Mouse (Mus musculus): ENCODE measurements around the gene Shcbp1l. TPM values are rescaled to one million over a fixed set of nuclear protein-coding genes. Genes with fewer than 3 reads are reported as not detected.

Gene Shcbp1l
- polyA plus RNA-seq, 1 experiment from 2014 or later: 0.13 TPM

DNA sequence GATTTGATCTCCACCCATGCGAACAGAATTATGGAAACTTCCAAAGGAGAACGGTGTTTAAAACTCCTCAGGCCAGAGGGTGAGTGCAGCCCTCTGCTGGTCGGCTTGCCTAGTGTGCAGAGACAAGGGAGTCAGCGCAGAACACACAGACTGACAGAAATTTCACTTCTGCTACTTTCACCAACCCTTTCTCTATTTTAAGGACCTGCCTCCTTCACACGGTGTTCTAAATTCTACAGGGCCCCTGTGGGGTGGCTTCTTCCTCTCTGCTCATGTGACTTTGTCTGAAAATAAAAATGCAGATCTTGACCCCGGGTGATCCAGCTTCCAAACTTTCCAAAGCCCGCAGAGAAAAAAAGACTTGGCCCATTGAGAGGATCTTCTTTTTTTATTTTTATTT is 64.2 kb downstream of the Shcbp1l start:
- ATAC-seq (no peak), DNase-seq (ENCODE audit: low read depth, low spot score) (no peak)
- no peak for TF ChIP-seq CTCF (IDR thresholded peaks at IDR 0.05)
- CTCF ChIA-PET: no interaction called here
- POLR2A ChIA-PET: no interaction called here
- in situ Hi-C loops (cut with MboI; ENCODE audit: low pct_unique_long_range_greater_than_20kb): no loop called here
- no peaks in the 10 kb centered on the region for H3K27me3 ChIP-seq

DNA sequence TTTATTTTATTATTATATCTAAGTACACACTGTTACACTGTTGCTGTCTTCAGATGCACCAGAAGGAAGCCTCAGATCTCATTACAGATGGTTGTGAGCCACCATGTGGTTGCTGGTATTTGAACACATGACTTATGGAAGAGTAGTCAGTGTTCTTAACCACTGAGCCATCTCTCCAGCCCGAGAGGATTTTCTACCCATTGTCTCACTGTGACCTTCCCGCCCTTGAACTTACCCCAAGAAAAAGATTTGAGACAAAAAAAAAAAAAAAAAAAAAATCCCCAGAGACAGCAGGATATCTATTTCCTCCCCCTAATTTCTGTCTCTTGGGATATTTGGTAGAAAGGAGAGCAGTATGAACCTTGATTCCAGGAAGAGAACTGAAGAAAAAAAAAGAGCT is 64.6 kb downstream of the Shcbp1l start:
- ATAC-seq: no peak
- POLR2A ChIA-PET: interaction anchor here (0.7 kb wide), 1 partner anchor 98 kb away, joined by 6 read pairs; no protein-coding TSS in a partner anchor
- in situ Hi-C loops (cut with MboI; ENCODE audit: low pct_unique_long_range_greater_than_20kb): no loop called here
- CTCF ChIA-PET: no interaction called here
- no peak for DNase-seq (ENCODE audit: low read depth, low spot score)
- no peak for TF ChIP-seq CTCF (IDR thresholded peaks at IDR 0.05)
- H3K27me3 ChIP-seq: no peaks in the 10 kb centered on the region

GRCm38 (mm10) chr1:153489963-153490362 is 65.0 kb downstream of the Shcbp1l start:
- POLR2A ChIA-PET: interaction anchor here (0.7 kb wide), 1 partner anchor 98 kb away, joined by 6 read pairs; no protein-coding TSS in a partner anchor
- in situ Hi-C loops (cut with MboI; ENCODE audit: low pct_unique_long_range_greater_than_20kb): no loop called here
- CTCF ChIA-PET: no interaction called here
- no peaks in the 10 kb centered on the region for H3K27me3 ChIP-seq
- ATAC-seq (no peak), DNase-seq (ENCODE audit: low read depth, low spot score) (no peak)
- TF ChIP-seq CTCF (IDR thresholded peaks at IDR 0.05): no peak

GRCm38 (mm10) chr1:153491345-153491744 is 66.4 kb downstream of the Shcbp1l start:
- CTCF ChIA-PET: no interaction called here
- in situ Hi-C loops (cut with MboI; ENCODE audit: low pct_unique_long_range_greater_than_20kb): no loop called here
- ATAC-seq (no peak), DNase-seq (ENCODE audit: low read depth, low spot score) (no peak)
- POLR2A ChIA-PET: no interaction called here
- no peak for TF ChIP-seq CTCF (IDR thresholded peaks at IDR 0.05)
- no peaks in the 10 kb centered on the region for H3K27me3 ChIP-seq

- DNase-seq (ENCODE audit: low read depth, low spot score): no peak
- POLR2A ChIA-PET: no interaction called here
- H3K27me3 ChIP-seq: no peaks in the 10 kb centered on the region
- no peak for TF ChIP-seq CTCF (IDR thresholded peaks at IDR 0.05)
- ATAC-seq: no peak
- in situ Hi-C loops (cut with MboI; ENCODE audit: low pct_unique_long_range_greater_than_20kb): no loop called here
- CTCF ChIA-PET: no interaction called here
Measured at GRCm38 (mm10) chr1:153491822-153492221, 66.9 kb downstream of the Shcbp1l start.

DNA sequence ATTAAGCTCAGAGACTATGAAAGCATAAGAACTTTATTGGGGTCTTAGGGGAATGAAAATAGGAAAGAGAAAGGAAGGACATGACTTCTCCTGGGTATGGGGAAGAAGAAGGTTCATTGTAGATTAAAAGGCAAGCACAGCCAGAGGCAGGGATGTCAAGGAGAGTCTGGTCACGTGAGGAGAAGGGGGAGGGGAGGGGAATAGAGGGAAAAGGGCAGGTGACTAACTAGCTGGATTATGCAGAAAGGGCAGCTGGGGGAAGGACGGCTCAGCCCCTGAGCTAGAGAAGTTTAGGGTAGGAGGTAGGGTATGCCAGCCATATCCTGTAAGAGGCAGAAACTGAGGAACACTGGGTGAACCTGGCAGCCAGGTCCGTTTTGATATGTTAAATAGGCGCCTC is 68.4 kb downstream of the Shcbp1l start:
- CTCF ChIA-PET: no interaction called here
- DNase-seq (ENCODE audit: low read depth, low spot score) (no peak), ATAC-seq (no peak)
- no peak for TF ChIP-seq CTCF (IDR thresholded peaks at IDR 0.05)
- in situ Hi-C loops (cut with MboI; ENCODE audit: low pct_unique_long_range_greater_than_20kb): no loop called here
- H3K27me3 ChIP-seq: no peaks in the 10 kb centered on the region
- POLR2A ChIA-PET: no interaction called here

GRCm38 (mm10) chr1:153493931-153494330 is 69.0 kb downstream of the Shcbp1l start:
- ChIA-PET POLR2A (no interaction called here), CTCF (no interaction called here)
- H3K27me3 ChIP-seq: no peaks in the 10 kb centered on the region
- in situ Hi-C loops (cut with MboI; ENCODE audit: low pct_unique_long_range_greater_than_20kb): no loop called here
- DNase-seq (ENCODE audit: low read depth, low spot score): no peak
- no peak for TF ChIP-seq CTCF (IDR thresholded peaks at IDR 0.05)
- no peak for ATAC-seq

GRCm38 (mm10) chr1:153496030-153496429 is 71.1 kb downstream of the Shcbp1l start:
- in situ Hi-C loops (cut with MboI; ENCODE audit: low pct_unique_long_range_greater_than_20kb): no loop called here

DNA sequence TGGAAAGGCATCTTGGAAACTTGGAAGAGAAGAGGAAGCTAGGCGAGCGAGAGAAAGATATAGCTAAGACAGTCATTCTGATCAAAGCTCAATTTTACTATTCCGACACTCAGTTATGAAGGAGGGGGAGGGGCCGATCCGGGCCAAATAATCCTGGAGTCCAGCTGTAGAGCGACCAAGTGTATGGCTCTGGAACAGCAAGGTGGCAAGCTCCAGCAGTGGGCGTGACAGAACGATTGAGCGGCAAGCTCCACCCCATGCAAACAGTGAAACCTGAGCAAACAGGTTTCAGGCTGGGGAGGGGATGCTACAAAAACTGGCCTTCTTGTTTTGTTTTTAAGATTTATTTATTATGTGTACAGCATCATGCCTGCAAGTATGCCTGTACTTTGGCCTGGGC is 75.1 kb downstream of the Shcbp1l start:
- CTCF ChIA-PET: no interaction called here
- no peaks in the 10 kb centered on the region for H3K27me3 ChIP-seq
- ATAC-seq (no peak), DNase-seq (ENCODE audit: low read depth, low spot score) (no peak)
- TF ChIP-seq CTCF (IDR thresholded peaks at IDR 0.05): no peak
- in situ Hi-C loops (cut with MboI; ENCODE audit: low pct_unique_long_range_greater_than_20kb): loop anchor here (5.0 to 25.0 kb wide), 2 partner anchors 42 to 1587 kb away; partner anchors contain the start of gene Ier5
- POLR2A ChIA-PET: no interaction called here

More at GRCm38 (mm10) chr1:153496030-153496429, 71.1 kb downstream of the Shcbp1l start:
- TF ChIP-seq CTCF (IDR thresholded peaks at IDR 0.05): no peak
- POLR2A ChIA-PET: no interaction called here
- DNase-seq (ENCODE audit: low read depth, low spot score): no peak
- CTCF ChIA-PET: interaction anchor here (1.2 kb wide), 1 partner anchor 11 kb away, joined by 3 read pairs; no protein-coding TSS in a partner anchor
- no peaks in the 10 kb centered on the region for H3K27me3 ChIP-seq
- no peak for ATAC-seq

- peak; percentile 98 for ATAC-seq
- H3K27me3 ChIP-seq: no peaks in the 10 kb centered on the region
- TF ChIP-seq CTCF (IDR thresholded peaks at IDR 0.05): peak; percentile 75
- ChIA-PET POLR2A (no interaction called here), CTCF (interaction anchor here (1.0 to 2.1 kb wide), 3 partner anchors 42 to 57 kb away, joined by 3 to 7 read pairs (median 4); no protein-coding TSS in a partner anchor)
- in situ Hi-C loops (cut with MboI; ENCODE audit: low pct_unique_long_range_greater_than_20kb): loop anchor here (5.0 to 25.0 kb wide), 2 partner anchors 41 to 1586 kb away; partner anchors contain the start of gene Ier5
- peak; percentile 97 for DNase-seq (ENCODE audit: low read depth, low spot score)
Measured at GRCm38 (mm10) chr1:153501644-153502321, 76.8 kb downstream of the Shcbp1l start.

Other genes with a start within 250 kb of the Shcbp1l start
- gene Lamc2, start 238.7 kb upstream of the Shcbp1l start, polyA plus RNA-seq (2021): 5.6 TPM
- 93.8 TPM for gene Lamc1, start 92.4 kb upstream of the Shcbp1l start, polyA plus RNA-seq (2021)
- 157 TPM for gene Dhx9, start 62.5 kb downstream of the Shcbp1l start, polyA plus RNA-seq (2021)
- gene Npl, start 124.9 kb downstream of the Shcbp1l start, polyA plus RNA-seq (2021): 4.3 TPM
- 0.53 TPM for gene Rgs8, start 227.9 kb downstream of the Shcbp1l start, polyA plus RNA-seq (2021)

All from Patski (cell line).